ENCODE assay signal across 8 mouse cellular contexts in genomic region chr9:48707134-48707823, GRCm38 (mm10).
DNase-seq lines count a peak whose midpoint lies in the region; ATAC-seq and TF ChIP-seq lines count a peak whose summit lies in the region.

No protein-coding gene starts in this region.

- WGBS in intestine, embryonic 15.5 days = 44% methylated on average over 14 of the region's 14 CpGs
- WGBS in stomach, postnatal 0 days = 21% methylated on average over 14 of the region's 14 CpGs

- peak; percentile 48; the same call in 1 of the 2 replicates for ATAC-seq in intestine, embryonic 15.5 days
- ATAC-seq in stomach, postnatal 0 days (ENCODE audit: low FRiP score, low TSS enrichment) = peak; percentile 88

- no peaks in the 10 kb centered on the region for H3K9me3 ChIP-seq in intestine, embryonic 15.5 days
- no peaks in the 10 kb centered on the region for H3K9me3 ChIP-seq in stomach, postnatal 0 days (ENCODE audit: control insufficient read depth, low read length)

- peak overlapping the region; percentile 26; the same call in 1 of the 2 replicates for H3K27ac ChIP-seq in testis, adult 2 months (ENCODE audit: control insufficient read depth, insufficient read depth, low read depth, low read length)
- H3K27ac ChIP-seq in intestine, embryonic 15.5 days = 0 out of 2 replicates have a peak overlapping the region, but pooled peaks have one; percentile 23
- H3K27ac ChIP-seq in stomach, postnatal 0 days (replicated peaks) = peak overlapping the region; percentile 89

- peak; percentile 29 for DNase-seq in cerebellum, adult 9-11 months
- no peak for DNase-seq in cerebellum, adult 11 months
- DNase-seq in testis, postnatal 14 days (ENCODE audit: low spot score) = no peak
- peak; percentile 69 for DNase-seq in stomach, postnatal 0 days (ENCODE audit: low spot score)
- DNase-seq in frontal cortex, postnatal 36 days (ENCODE audit: low spot score in 2 of 2) = no peak
- no peak for DNase-seq in embryo, embryonic 10.5 days (ENCODE audit: low spot score)

- no peaks in the 10 kb centered on the region for H3K4me1 ChIP-seq in testis, adult 2 months (ENCODE audit: control insufficient read depth, insufficient read depth, low read length)
- H3K4me1 ChIP-seq in intestine, embryonic 15.5 days (replicated peaks) = 0 out of 2 replicates have a peak, but pooled peaks cover 8% of the 10 kb centered on the region
- H3K4me1 ChIP-seq in stomach, postnatal 0 days (replicated peaks; ENCODE audit: control insufficient read depth, insufficient read depth) = peaks cover 3% of the 10 kb centered on the region; the same call in 1 of the 2 replicates

- no peaks in the 10 kb centered on the region for H3K27me3 ChIP-seq in testis, adult 2 months (ENCODE audit: control insufficient read depth, insufficient read depth, low read length)
- no peaks in the 10 kb centered on the region for H3K27me3 ChIP-seq in intestine, embryonic 15.5 days (replicated peaks)
- H3K27me3 ChIP-seq in stomach, postnatal 0 days (ENCODE audit: control insufficient read depth, insufficient read depth, low read length) = no peaks in the 10 kb centered on the region; the same call in 1 of the 2 replicates

- no peaks in the 10 kb centered on the region for H3K36me3 ChIP-seq in testis, adult 2 months (ENCODE audit: control insufficient read depth, insufficient read depth, low read length)
- H3K36me3 ChIP-seq in intestine, embryonic 15.5 days = no peaks in the 10 kb centered on the region
- H3K36me3 ChIP-seq in stomach, postnatal 0 days (ENCODE audit: control insufficient read depth, insufficient read depth, low read length) = no peaks in the 10 kb centered on the region

- no peak overlapping the region for H3K4me3 ChIP-seq in testis, adult 2 months (ENCODE audit: control insufficient read depth, low read depth, low read length)
- H3K4me3 ChIP-seq in intestine, embryonic 15.5 days (replicated peaks) = no peak overlapping the region
- no peak overlapping the region for H3K4me3 ChIP-seq in stomach, postnatal 0 days (ENCODE audit: low read depth, low read length)

- TF ChIP-seq CTCF in testis, adult 2 months (IDR thresholded peaks at IDR 0.05; ENCODE audit: control insufficient read depth, insufficient read depth, insufficient replicate concordance, low read depth, low read length) = no peak
- TF ChIP-seq CTCF in stomach, postnatal 0 days (IDR thresholded peaks at IDR 0.05; ENCODE audit: low read depth) = no peak

- H3K4me2 ChIP-seq in intestine, embryonic 15.5 days (replicated peaks) = no peak overlapping the region
- H3K4me2 ChIP-seq in stomach, postnatal 0 days (replicated peaks; ENCODE audit: low read depth) = no peak overlapping the region

- peak; percentile 78 for TF ChIP-seq EP300 in stomach, postnatal 0 days (optimal IDR thresholded peaks at IDR 0.05)

- no peak for TF ChIP-seq POLR2A in testis, adult 2 months (IDR thresholded peaks at IDR 0.05; ENCODE audit: control insufficient read depth, low read depth, low read length)

- no peak overlapping the region for H3K9ac ChIP-seq in intestine, embryonic 15.5 days
- H3K9ac ChIP-seq in stomach, postnatal 0 days (ENCODE audit: low read length) = peak overlapping the region; percentile 35; the same call in 1 of the 2 replicates

Comparison
In these comparisons a context has a peak if more than half of its experiments do, and no peak if none do; other contexts are left out.
1. DNase-seq: peak in cerebellum, adult 9-11 months (single experiment) and stomach, postnatal 0 days (single experiment); none in cerebellum, adult 11 months (single experiment), testis, postnatal 14 days (single experiment), frontal cortex, postnatal 36 days (0 of 2) and embryo, embryonic 10.5 days (single experiment).
2. H3K27ac ChIP-seq: peak in every context shown above with its lines; median percentile 89 in stomach, postnatal 0 days; 26 in testis, adult 2 months; 23 in intestine, embryonic 15.5 days.